Mouse (Mus musculus) myocyte (in vitro differentiated cells): ENCODE measurements around the gene Rnf183. TPM values are rescaled to one million over a fixed set of nuclear protein-coding genes. Genes with fewer than 3 reads are reported as not detected.

Experiments
- H3K27me3 ChIP-seq: one replicate; pipeline ENCODE4 v1.6.1; 2011; ENCODE audit not compliant: control insufficient read depth, insufficient read depth, insufficient read length
- H3K36me3 ChIP-seq: one replicate; pipeline ENCODE4 v1.6.1; 2011; ENCODE audit not compliant: control insufficient read depth, insufficient read depth
- H3K4me2 ChIP-seq: one replicate; pipeline ENCODE4 v1.6.1; 2011; ENCODE audit warnings: low read depth, control low read depth
- H3K4me3 ChIP-seq: one replicate; pipeline ENCODE4 v1.5.1; 2011; ENCODE audit warnings: mild to moderate bottlenecking, control low read depth, moderate library complexity
- H3K79me2 ChIP-seq: one replicate; pipeline ENCODE4 v1.6.1; 2011; ENCODE audit not compliant: control insufficient read depth, insufficient read depth
- H3ac ChIP-seq: one replicate; pipeline ENCODE4 v1.6.1; 2011; ENCODE audit not compliant: control insufficient read depth, insufficient read length
- CEBPB ChIP-seq: IDR thresholded peaks from 2 replicates; pipeline ENCODE4 v1.6.1; 2011; ENCODE audit warnings: mild to moderate bottlenecking, moderate library complexity; ENCODE audit not compliant: poor library complexity, insufficient read depth, severe bottlenecking
- E2F4 ChIP-seq: IDR thresholded peaks from one replicate; pipeline ENCODE4 v1.6.1; 2011; ENCODE audit warnings: mild to moderate bottlenecking, control low read depth, moderate library complexity; ENCODE audit not compliant: insufficient read depth
- MAX ChIP-seq: IDR thresholded peaks from one replicate; pipeline ENCODE4 v1.6.1; 2011; ENCODE audit warnings: low read depth, mild to moderate bottlenecking, control low read depth
- MYOD1 ChIP-seq, 3 experiments: IDR thresholded peaks; one replicate each; pipeline ENCODE4 v1.6.1; 2011; ENCODE audit warnings: control low read depth in 2 of 3, low read depth in 2 of 3, mild to moderate bottlenecking in 2 of 3, moderate library complexity in 1 of 3; ENCODE audit not compliant: insufficient read length in 2 of 3, control insufficient read depth in 1 of 3
- MYOG ChIP-seq, 3 experiments: IDR thresholded peaks; one replicate each; pipeline ENCODE4 v1.6.1; 2011; ENCODE audit warnings: control low read depth in 2 of 3, low read depth in 2 of 3, mild to moderate bottlenecking in 2 of 3; ENCODE audit not compliant: insufficient read length in 2 of 3, control insufficient read depth in 1 of 3, insufficient read depth in 1 of 3
- POLR2A ChIP-seq: IDR thresholded peaks from one replicate; pipeline ENCODE4 v1.6.1; 2011; ENCODE audit warnings: low read depth, mild to moderate bottlenecking, control low read depth, moderate library complexity; ENCODE audit not compliant: insufficient read length
- POLR2AphosphoS2 ChIP-seq: IDR thresholded peaks from one replicate; pipeline ENCODE4 v1.6.1; 2011; ENCODE audit warnings: low read depth, control low read depth; ENCODE audit not compliant: insufficient read length
- REST ChIP-seq: IDR thresholded peaks from one replicate; pipeline ENCODE4 v1.6.1; 2011; ENCODE audit warnings: mild to moderate bottlenecking, control low read depth, moderate library complexity; ENCODE audit not compliant: insufficient read depth, insufficient read length
- SRF ChIP-seq: IDR thresholded peaks from one replicate; pipeline ENCODE4 v1.6.1; 2011; ENCODE audit warnings: low read depth; ENCODE audit not compliant: control insufficient read depth, insufficient read length
- TCF12 ChIP-seq: IDR thresholded peaks from one replicate; pipeline ENCODE4 v1.6.1; 2011; ENCODE audit warnings: mild to moderate bottlenecking, control low read depth; ENCODE audit not compliant: poor library complexity, insufficient read depth, severe bottlenecking
- TCF3 ChIP-seq: IDR thresholded peaks from one replicate; pipeline ENCODE4 v1.6.1; 2011; ENCODE audit warnings: low read depth, control low read depth; ENCODE audit not compliant: insufficient read length
- USF1 ChIP-seq: IDR thresholded peaks from one replicate; pipeline ENCODE4 v1.6.1; 2011; ENCODE audit warnings: low read depth, mild to moderate bottlenecking, control low read depth, moderate library complexity
- polyA plus RNA-seq: library from polyadenylated mRNA; unstranded; fragments of >200 nt; fragmentation: generic; extraction: Trizol; gene quantifications from one replicate; pipeline ENCODE4 v1.2.1, GENCODE M21; 2012; ENCODE audit warnings: missing spikeins

The Rnf183 gene
- polyA plus RNA-seq, 1 experiment = not detected

GRCm38 (mm10) chr4:62463124-62463523 lies 28.1 kb upstream of the Rnf183 start:
- Histone ChIP-seq H3K4me3 (no peak overlapping the region), H3ac (no peak overlapping the region), H3K79me2 (no peaks in the 10 kb centered on the region), H3K4me2 (no peak overlapping the region), H3K36me3 (no peaks in the 10 kb centered on the region), H3K27me3 (no peaks in the 10 kb centered on the region)
- TF ChIP-seq TCF3 (no peak), TCF12 (no peak), USF1 (no peak), REST (no peak), POLR2A (no peak), SRF (no peak), CEBPB (no peak), E2F4 (no peak), MAX (no peak)

- no peaks in the 10 kb centered on the region for H3K36me3 ChIP-seq
- no peak overlapping the region for H3K4me3 ChIP-seq
- no peak overlapping the region for H3ac ChIP-seq
- H3K27me3 ChIP-seq = no peaks in the 10 kb centered on the region
- H3K79me2 ChIP-seq = no peaks in the 10 kb centered on the region
- no peak overlapping the region for H3K4me2 ChIP-seq
- no peak for TF ChIP-seq POLR2A
- TF ChIP-seq MYOD1 (IDR thresholded peaks at IDR 0.05; ENCODE audit: control insufficient read depth in 1 of 3, insufficient read length in 2 of 3, low read depth in 2 of 3) = peak in 2 of 3 experiments; percentile 84 to 89
- TF ChIP-seq MYOG (IDR thresholded peaks at IDR 0.05; ENCODE audit: control insufficient read depth in 1 of 3, insufficient read depth in 1 of 3, insufficient read length in 2 of 3, low read depth in 2 of 3) = peak in 2 of 3 experiments; percentile 89 to 93
- TF ChIP-seq SRF = no peak
- TF ChIP-seq TCF3 = peak; percentile 8
Observed at GRCm38 (mm10) chr4:62460348-62460747, 25.3 kb upstream of the Rnf183 start.

GRCm38 (mm10) chr4:62459081-62459480 lies 24.0 kb upstream of the Rnf183 start:
- Histone ChIP-seq H3K4me2 (no peak overlapping the region), H3K36me3 (no peaks in the 10 kb centered on the region), H3K79me2 (no peaks in the 10 kb centered on the region), H3ac (no peak overlapping the region), H3K4me3 (no peak overlapping the region), H3K27me3 (no peaks in the 10 kb centered on the region)
- TF ChIP-seq POLR2A = no peak
- no peak for TF ChIP-seq SRF
- TF ChIP-seq MYOD1 (IDR thresholded peaks at IDR 0.05; ENCODE audit: control insufficient read depth in 1 of 3, insufficient read length in 2 of 3, low read depth in 2 of 3) = peak in 2 of 3 experiments; percentile 64 to 66
- TF ChIP-seq TCF12 = peak; percentile 26
- TF ChIP-seq USF1 = no peak
- TF ChIP-seq MYOG (IDR thresholded peaks at IDR 0.05; ENCODE audit: control insufficient read depth in 1 of 3, insufficient read depth in 1 of 3, insufficient read length in 2 of 3, low read depth in 2 of 3) = peak in 2 of 3 experiments; percentile 37 to 57
- TF ChIP-seq CEBPB = no peak

GRCm38 (mm10) chr4:62454995-62455394 lies 19.9 kb upstream of the Rnf183 start:
- Histone ChIP-seq H3K27me3 (no peaks in the 10 kb centered on the region), H3K4me2 (no peak overlapping the region), H3ac (no peak overlapping the region), H3K36me3 (no peaks in the 10 kb centered on the region), H3K4me3 (no peak overlapping the region), H3K79me2 (no peaks in the 10 kb centered on the region)
- no peak for TF ChIP-seq POLR2A
- no peak for TF ChIP-seq TCF3
- no peak for TF ChIP-seq REST
- TF ChIP-seq TCF12 = no peak
- TF ChIP-seq CEBPB = no peak
- TF ChIP-seq SRF = no peak
- TF ChIP-seq MYOD1 (IDR thresholded peaks at IDR 0.05; ENCODE audit: control insufficient read depth in 1 of 3, insufficient read length in 2 of 3, low read depth in 2 of 3) = no peak
- no peak for TF ChIP-seq MAX
- TF ChIP-seq MYOG (IDR thresholded peaks at IDR 0.05; ENCODE audit: control insufficient read depth in 1 of 3, insufficient read depth in 1 of 3, insufficient read length in 2 of 3, low read depth in 2 of 3) = no peak
- no peak for TF ChIP-seq USF1

- Histone ChIP-seq H3K4me3 (no peak overlapping the region), H3K79me2 (no peaks in the 10 kb centered on the region), H3ac (no peak overlapping the region), H3K36me3 (no peaks in the 10 kb centered on the region), H3K4me2 (no peak overlapping the region), H3K27me3 (no peaks in the 10 kb centered on the region)
- TF ChIP-seq MAX (no peak), MYOG (IDR thresholded peaks at IDR 0.05; ENCODE audit: control insufficient read depth in 1 of 3, insufficient read depth in 1 of 3, insufficient read length in 2 of 3, low read depth in 2 of 3) (no peak), TCF12 (no peak), CEBPB (no peak), E2F4 (no peak), POLR2A (no peak), POLR2AphosphoS2 (no peak), TCF3 (no peak), MYOD1 (IDR thresholded peaks at IDR 0.05; ENCODE audit: control insufficient read depth in 1 of 3, insufficient read length in 2 of 3, low read depth in 2 of 3) (no peak), REST (no peak), SRF (no peak)
Observed at GRCm38 (mm10) chr4:62440986-62441385, 5.9 kb upstream of the Rnf183 start.
